Mouse (Mus musculus) monocyte, adult 5-6 weeks (primary cell): ENCODE results near the gene Gca. TPM values are rescaled to one million over a fixed set of nuclear protein-coding genes. Genes with fewer than 3 reads are reported as not detected.

Source experiments
- ATAC-seq: fragments of 153-309, 156-312 bp; replicated peaks from 2 replicates; pipeline ENCODE4 v1.8.0; 2017; ENCODE audit warnings: mild to moderate bottlenecking; ENCODE audit not compliant: low TSS enrichment, insufficient number of reproducible peaks, severe bottlenecking, poor library complexity, low FRiP score
- total RNA-seq: library from RNA; stranded (forward); fragments of 200-1000, 200-491, 200-594 nt; gene quantifications from 3 replicates; pipeline ENCODE4 v1.2.3, GENCODE M21; 2017

Gene Gca
- total RNA-seq = 1.3 to 13.8 TPM (median 1.4 TPM) in 3 replicates

GRCm38 (mm10) chr2:62664135-62664670, at the start of gene Gca:
TSS of gene Gca (plus strand) at chr2:62664285.
- peak; percentile 95 for ATAC-seq

GRCm38 (mm10) chr2:62618934-62619341, 45.1 kb upstream of the Gca start:
- no peak for ATAC-seq

GRCm38 (mm10) chr2:62619679-62620078, 44.4 kb upstream of the Gca start:
- ATAC-seq = no peak

GRCm38 (mm10) chr2:62623024-62623441, 41.1 kb upstream of the Gca start:
- ATAC-seq = no peak

- no peak for ATAC-seq
These were observed 36.4 kb upstream of the Gca start for GRCm38 (mm10) chr2:62627728-62628127.

- no peak for ATAC-seq
These were observed 35.7 kb upstream of the Gca start for GRCm38 (mm10) chr2:62628356-62628755.

GRCm38 (mm10) chr2:62630446-62630845, 33.6 kb upstream of the Gca start:
- 0 out of 2 replicates have a peak, but pooled peaks have one; percentile 49 for ATAC-seq

- ATAC-seq = no peak
These were observed 24.2 kb upstream of the Gca start for GRCm38 (mm10) chr2:62639869-62640268.

- ATAC-seq = peak; percentile 74
These were observed 20.4 kb upstream of the Gca start for GRCm38 (mm10) chr2:62643405-62644305.

- no peak for ATAC-seq
These were observed 19.2 kb upstream of the Gca start for GRCm38 (mm10) chr2:62644891-62645290.

- no peak for ATAC-seq
These were observed 18.6 kb upstream of the Gca start for GRCm38 (mm10) chr2:62645475-62645874.

GRCm38 (mm10) chr2:62646014-62646645, 18.0 kb upstream of the Gca start, which contains the start of gene Ifih1:
TSS of gene Ifih1 (minus strand) at chr2:62646255.
- peak; percentile 77 for ATAC-seq

GRCm38 (mm10) chr2:62646671-62647289, 17.3 kb upstream of the Gca start:
- ATAC-seq = no peak

- no peak for ATAC-seq
These were observed 12.2 kb upstream of the Gca start for GRCm38 (mm10) chr2:62651890-62652289.

- no peak for ATAC-seq
These were observed 11.6 kb upstream of the Gca start for GRCm38 (mm10) chr2:62652466-62652865.

- peak; percentile 74 for ATAC-seq
These were observed 9.4 kb upstream of the Gca start for GRCm38 (mm10) chr2:62654519-62655338.

- ATAC-seq = no peak
These were observed 8.0 kb upstream of the Gca start for GRCm38 (mm10) chr2:62656072-62656471.

- ATAC-seq = no peak
These were observed 3.5 kb upstream of the Gca start for GRCm38 (mm10) chr2:62660565-62660964.
